Mouse (Mus musculus): Measurements from ENCODE around the gene Btc. TPM values are rescaled to one million over a fixed set of nuclear protein-coding genes. Genes with fewer than 3 reads are reported as not detected.

Gene Btc
- total RNA-seq, 2 experiments from 2014 or later, result 1.5 to 1.8 TPM

GRCm38 (mm10) chr5:91321840-91322239, 81.0 kb downstream of the Btc start:
- no peak for DNase-seq

GRCm38 (mm10) chr5:91320348-91320747, 82.4 kb downstream of the Btc start:
- no peak for DNase-seq

GRCm38 (mm10) chr5:91313971-91314370, 88.8 kb downstream of the Btc start:
- no peak for DNase-seq

- peak; percentile 8 to 28 for DNase-seq
These were observed 91.0 kb downstream of the Btc start for GRCm38 (mm10) chr5:91311767-91312166.

- DNase-seq, result no peak
These were observed 94.2 kb downstream of the Btc start for GRCm38 (mm10) chr5:91308576-91308975.

GRCm38 (mm10) chr5:91307907-91308306, 94.9 kb downstream of the Btc start:
- peak; percentile 17 to 43 for DNase-seq

Other genes with a start within 250 kb of the Btc start
- 100 to 1,000 TPM; 113 to 127 TPM for gene Parm1, start 114.6 kb upstream of the Btc start, total RNA-seq (2021)